Mouse (Mus musculus): ENCODE measurements at regions not wholly inside any gene's neighbourhood (a gene's known extent, or its start where the extent isn't known, plus 50 kb on each side); places are given as distances from the start of the nearest gene placed in this dataset.
A peak's percentile ranks its signal among the peaks of the same experiment; 100 is the strongest.

- no peak overlapping the region for H3K27ac ChIP-seq
- H3K36me3 ChIP-seq (replicated peaks): no peaks in the 10 kb centered on the region
- 0 out of 2 replicates have a peak, but pooled peaks cover 6% of the 10 kb centered on the region for H3K4me1 ChIP-seq
- no peaks in the 10 kb centered on the region for H3K9me3 ChIP-seq
- WGBS: 74% methylated on average over 3 of the region's 3 CpGs
- DNase-seq (ENCODE audit: extremely low spot score, low spot score): no peak
- H3K4me3 ChIP-seq: no peak overlapping the region
- H3K27me3 ChIP-seq (ENCODE audit: poor library complexity, severe bottlenecking): 0 out of 2 replicates have a peak, but pooled peaks cover 6% of the 10 kb centered on the region
These were observed 101.8 kb upstream of the Fam204a start for GRCm38 (mm10) chr19:60328295-60328694.

GRCm38 (mm10) chr19:60325612-60326011, 99.1 kb upstream of the Fam204a start:
- H3K4me3 ChIP-seq: no peak overlapping the region
- no peaks in the 10 kb centered on the region for H3K9me3 ChIP-seq
- 0 out of 2 replicates have a peak, but pooled peaks cover 6% of the 10 kb centered on the region for H3K27me3 ChIP-seq (ENCODE audit: poor library complexity, severe bottlenecking)
- 0 out of 2 replicates have a peak, but pooled peaks cover 6% of the 10 kb centered on the region for H3K4me1 ChIP-seq
- no peak overlapping the region for H3K27ac ChIP-seq
- H3K36me3 ChIP-seq (replicated peaks): no peaks in the 10 kb centered on the region
- DNase-seq (ENCODE audit: extremely low spot score, low spot score): no peak

GRCm38 (mm10) chr19:60325112-60325511, 98.6 kb upstream of the Fam204a start:
- no peak for DNase-seq (ENCODE audit: extremely low spot score, low spot score)
- H3K36me3 ChIP-seq (replicated peaks): no peaks in the 10 kb centered on the region
- H3K4me3 ChIP-seq: no peak overlapping the region
- no peak overlapping the region for H3K27ac ChIP-seq
- H3K4me1 ChIP-seq: 0 out of 2 replicates have a peak, but pooled peaks cover 6% of the 10 kb centered on the region
- 0 out of 2 replicates have a peak, but pooled peaks cover 6% of the 10 kb centered on the region for H3K27me3 ChIP-seq (ENCODE audit: poor library complexity, severe bottlenecking)
- 75% methylated on average over 5 of the region's 5 CpGs for WGBS
- H3K9me3 ChIP-seq: no peaks in the 10 kb centered on the region

GRCm38 (mm10) chr19:60310591-60310990, 84.1 kb upstream of the Fam204a start:
- Histone ChIP-seq H3K4me1 (no peaks in the 10 kb centered on the region), H3K36me3 (replicated peaks) (no peaks in the 10 kb centered on the region), H3K27ac (no peak overlapping the region), H3K9me3 (no peaks in the 10 kb centered on the region), H3K27me3 (ENCODE audit: poor library complexity, severe bottlenecking) (no peaks in the 10 kb centered on the region), H3K4me3 (no peak overlapping the region)
- 25% methylated on average over 4 of the region's 4 CpGs for WGBS
- peak; percentile 71 for DNase-seq (ENCODE audit: extremely low spot score, low spot score)

- Histone ChIP-seq H3K4me1 (peaks cover 13% of the 10 kb centered on the region), H3K36me3 (replicated peaks) (no peaks in the 10 kb centered on the region), H3K27me3 (ENCODE audit: poor library complexity, severe bottlenecking) (no peaks in the 10 kb centered on the region), H3K4me3 (no peak overlapping the region), H3K27ac (no peak overlapping the region), H3K9me3 (no peaks in the 10 kb centered on the region)
- WGBS: 78% methylated on average over 6 of the region's 6 CpGs
- no peak for DNase-seq (ENCODE audit: extremely low spot score, low spot score)
These were observed 75.9 kb upstream of the Fam204a start for GRCm38 (mm10) chr19:60302371-60302770.

- no peak overlapping the region for H3K4me3 ChIP-seq
- H3K27me3 ChIP-seq (ENCODE audit: poor library complexity, severe bottlenecking): no peaks in the 10 kb centered on the region
- no peaks in the 10 kb centered on the region for H3K36me3 ChIP-seq (replicated peaks)
- H3K4me1 ChIP-seq: peaks cover 13% of the 10 kb centered on the region
- H3K9me3 ChIP-seq: no peaks in the 10 kb centered on the region
- WGBS: 92% methylated on average over 2 of the region's 2 CpGs
- DNase-seq (ENCODE audit: extremely low spot score, low spot score): no peak
- no peak overlapping the region for H3K27ac ChIP-seq
These were observed 74.4 kb upstream of the Fam204a start for GRCm38 (mm10) chr19:60300891-60301290.

GRCm38 (mm10) chr19:60290244-60290643, 63.7 kb upstream of the Fam204a start:
- H3K27ac ChIP-seq: no peak overlapping the region
- H3K27me3 ChIP-seq (ENCODE audit: poor library complexity, severe bottlenecking): no peaks in the 10 kb centered on the region
- no peak overlapping the region for H3K4me3 ChIP-seq
- no peaks in the 10 kb centered on the region for H3K9me3 ChIP-seq
- H3K36me3 ChIP-seq (replicated peaks): no peaks in the 10 kb centered on the region
- DNase-seq (ENCODE audit: extremely low spot score, low spot score): no peak
- no peaks in the 10 kb centered on the region; the same call in 1 of the 2 replicates for H3K4me1 ChIP-seq
- WGBS: 89% methylated on average over 4 of the region's 4 CpGs

GRCm38 (mm10) chr19:60286810-60287396, 60.4 kb upstream of the Fam204a start:
- H3K36me3 ChIP-seq (replicated peaks): no peaks in the 10 kb centered on the region
- H3K27me3 ChIP-seq (ENCODE audit: poor library complexity, severe bottlenecking): no peaks in the 10 kb centered on the region
- no peak overlapping the region for H3K4me3 ChIP-seq
- H3K27ac ChIP-seq: no peak overlapping the region
- 58% methylated on average over 6 of the region's 6 CpGs for WGBS
- no peaks in the 10 kb centered on the region for H3K4me1 ChIP-seq
- DNase-seq (ENCODE audit: extremely low spot score, low spot score): no peak
- no peaks in the 10 kb centered on the region for H3K9me3 ChIP-seq

GRCm38 (mm10) chr19:60284901-60285300, 58.4 kb upstream of the Fam204a start:
- H3K9me3 ChIP-seq: no peaks in the 10 kb centered on the region
- no peaks in the 10 kb centered on the region for H3K36me3 ChIP-seq (replicated peaks)
- H3K4me1 ChIP-seq: no peaks in the 10 kb centered on the region
- DNase-seq (ENCODE audit: extremely low spot score, low spot score): no peak
- WGBS: 80% methylated on average over 4 of the region's 4 CpGs
- H3K27me3 ChIP-seq (ENCODE audit: poor library complexity, severe bottlenecking): no peaks in the 10 kb centered on the region
- H3K27ac ChIP-seq: no peak overlapping the region
- H3K4me3 ChIP-seq: no peak overlapping the region

Measured in forebrain, embryonic 10.5 days (tissue).